Mouse (Mus musculus) frontal cortex, adult 2 months (tissue): Measurements from ENCODE around the gene Frmpd2. TPM values are rescaled to one million over a fixed set of nuclear protein-coding genes. Genes with fewer than 3 reads are reported as not detected.

Experiments
- DNase-seq, 2 experiments: peaks; one replicate each; pipeline ENCODE4 v3.0.0; 2022; ENCODE audit warnings: low spot score in 1 of 2; ENCODE audit errors: extremely low spot score in 1 of 2
- polyA plus RNA-seq: library from polyadenylated mRNA; depleted of rRNA; stranded (reverse); fragments of >200 nt; gene quantifications from 2 replicates; pipeline ENCODE4 v1.2.3, GENCODE M21; 2012

The Frmpd2 gene
- polyA plus RNA-seq, 1 experiment = 0.62 TPM

DNA sequence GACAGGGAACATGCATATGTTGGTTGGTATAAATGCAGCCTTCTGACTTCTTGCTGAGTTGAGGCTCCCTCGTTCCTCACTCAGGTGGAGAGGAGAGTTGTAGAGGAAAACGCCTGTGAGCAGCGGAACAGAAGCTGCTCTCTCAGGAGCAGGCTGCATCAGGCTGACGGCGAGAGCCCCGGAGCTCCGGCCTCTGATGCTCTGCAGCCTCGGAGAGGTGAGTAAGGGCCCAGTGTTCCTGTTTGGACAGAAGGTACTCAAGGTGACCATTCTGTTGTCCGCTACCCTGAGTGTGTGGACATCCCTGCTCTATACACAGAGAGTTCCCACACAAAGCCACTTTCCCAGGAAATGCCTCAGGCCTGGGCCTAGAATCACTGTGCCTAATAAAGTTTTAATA lies 31.8 kb downstream of the Frmpd2 start:
- no peak for DNase-seq

DNA sequence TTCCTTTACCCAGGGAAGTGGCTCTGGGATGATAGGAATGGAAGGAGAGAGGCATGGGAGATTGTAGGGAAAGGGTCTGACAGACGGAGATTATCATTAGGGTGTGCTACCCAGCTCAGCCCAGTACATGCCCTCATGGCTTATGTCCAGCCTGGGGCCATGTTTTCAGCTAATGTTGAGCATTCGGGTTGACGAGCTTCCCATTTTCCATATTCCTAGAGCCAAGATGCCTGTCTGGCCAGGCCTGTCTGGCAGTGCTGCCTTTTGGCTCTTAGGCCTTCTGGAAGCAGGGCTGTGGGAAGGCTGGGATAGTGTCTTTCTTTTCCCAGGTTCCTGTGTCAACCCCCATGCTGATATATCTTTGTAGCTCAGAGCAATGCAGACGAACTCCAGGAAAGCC lies 35.2 kb downstream of the Frmpd2 start:
- DNase-seq = no peak

- no peak for DNase-seq
These were observed 37.2 kb downstream of the Frmpd2 start for GRCm38 (mm10) chr14:33508660-33509059.

GRCm38 (mm10) chr14:33513877-33514276 lies 42.4 kb downstream of the Frmpd2 start:
- no peak for DNase-seq

- DNase-seq = no peak
These were observed 43.3 kb downstream of the Frmpd2 start for GRCm38 (mm10) chr14:33514756-33515285.

DNA sequence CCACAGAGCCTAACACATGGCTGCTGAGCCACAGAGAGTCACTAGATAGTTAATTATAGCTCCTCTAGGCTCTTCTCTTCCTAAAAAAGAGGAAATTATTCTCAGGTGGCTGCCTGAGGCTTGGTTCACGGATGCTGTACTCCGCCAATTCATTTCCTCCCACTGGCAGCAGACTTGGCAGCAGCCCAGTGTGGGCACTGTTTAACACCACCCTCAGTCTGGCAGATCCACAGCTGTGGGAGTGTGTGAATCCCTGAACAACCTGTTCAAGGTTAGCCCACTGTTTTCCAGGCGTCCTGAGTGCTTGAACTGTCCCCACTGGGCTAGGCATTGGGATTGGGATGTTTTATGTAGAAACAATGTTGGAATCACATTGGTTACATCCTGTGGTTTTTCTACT lies 50.0 kb downstream of the Frmpd2 start:
- peak; percentile 78 to 89 for DNase-seq

- DNase-seq = peak in 1 of 2 experiments; percentile 76
These were observed 53.9 kb downstream of the Frmpd2 start for GRCm38 (mm10) chr14:33525272-33525983.

- no peak for DNase-seq
These were observed 55.1 kb downstream of the Frmpd2 start for GRCm38 (mm10) chr14:33526621-33527020.

DNA sequence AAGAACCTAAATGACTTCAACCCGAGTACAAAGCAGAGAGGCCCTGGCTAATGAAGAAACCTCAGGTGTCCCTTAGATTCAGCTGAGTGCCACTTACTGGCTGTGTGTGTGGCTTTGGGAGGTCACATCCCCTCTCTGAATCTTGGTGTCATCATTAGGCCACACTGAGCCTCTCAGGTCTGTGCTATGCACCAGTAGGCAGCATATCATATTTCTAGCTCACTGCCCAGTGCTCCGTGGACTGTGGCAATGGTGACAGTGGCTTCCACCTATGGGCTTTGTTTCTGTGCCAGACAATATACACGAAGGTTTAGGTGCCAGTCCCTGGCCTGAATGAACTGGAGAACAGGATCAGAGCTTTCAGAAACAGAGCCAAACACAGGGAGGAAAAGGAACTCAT lies 56.4 kb downstream of the Frmpd2 start:
- no peak for DNase-seq

DNA sequence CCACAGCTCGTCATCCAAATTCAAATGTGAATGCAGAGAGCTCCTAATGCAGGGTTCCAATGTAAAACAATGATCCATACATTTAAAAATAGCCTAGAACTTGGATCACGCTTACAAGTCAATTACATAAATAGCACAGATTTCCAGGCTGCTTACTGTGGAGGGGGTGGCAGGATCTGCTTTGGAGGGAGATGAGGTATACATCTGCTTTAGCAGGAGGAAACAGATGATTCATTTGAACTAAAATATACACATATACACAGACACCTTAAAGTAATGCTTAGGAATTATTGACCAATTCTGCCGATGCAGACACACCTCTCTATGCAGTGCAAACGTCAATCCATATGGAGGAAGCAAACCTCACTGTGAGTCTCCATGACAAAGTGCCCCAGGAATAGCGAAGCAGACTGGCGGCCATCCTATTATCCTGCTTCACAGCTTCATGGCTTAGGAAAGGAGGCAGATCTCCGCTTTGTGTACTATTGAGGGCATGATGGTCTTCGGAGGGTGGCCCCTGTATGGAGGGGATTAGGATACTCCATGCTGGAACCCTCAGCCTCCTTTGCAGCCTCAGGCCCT lies 59.9 kb downstream of the Frmpd2 start:
- peak; percentile 71 to 76 for DNase-seq

GRCm38 (mm10) chr14:33532792-33533191 lies 61.3 kb downstream of the Frmpd2 start:
- peak in 1 of 2 experiments; percentile 55 for DNase-seq

- DNase-seq = no peak
These were observed 62.0 kb downstream of the Frmpd2 start for GRCm38 (mm10) chr14:33533516-33533915.

- DNase-seq = no peak
These were observed 63.8 kb downstream of the Frmpd2 start for GRCm38 (mm10) chr14:33535317-33535716.

DNA sequence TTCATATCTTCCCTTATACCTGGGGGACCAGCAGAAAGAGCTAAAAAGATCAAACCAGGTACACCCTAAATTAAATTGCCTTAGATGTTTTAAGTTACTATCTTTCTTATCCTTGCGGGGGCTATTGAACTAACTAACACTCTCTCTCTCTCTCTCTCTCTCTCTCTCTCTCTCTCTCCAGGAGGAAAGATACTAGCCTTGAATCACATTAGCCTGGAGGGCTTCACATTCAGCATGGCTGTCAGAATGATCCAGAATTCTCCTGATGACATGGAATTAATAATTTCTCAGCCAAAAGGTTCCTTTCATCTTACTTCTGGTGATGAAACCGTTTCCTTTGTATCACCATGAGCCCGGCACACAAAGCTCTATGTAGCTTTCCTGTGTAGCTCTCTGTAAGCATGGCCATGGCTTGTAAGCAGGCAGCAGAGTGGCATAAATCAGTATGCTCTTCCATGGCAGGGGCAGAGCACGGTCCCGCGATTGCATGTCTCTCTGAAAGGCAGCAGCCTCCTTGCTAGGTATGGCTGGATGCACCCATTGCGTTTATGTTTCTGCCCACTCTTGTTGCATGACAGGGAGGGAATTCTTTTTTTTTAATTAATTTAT lies 68.2 kb downstream of the Frmpd2 start:
- no peak for DNase-seq

- DNase-seq = peak in 1 of 2 experiments; percentile 66
These were observed 74.2 kb downstream of the Frmpd2 start for GRCm38 (mm10) chr14:33545565-33546143.

GRCm38 (mm10) chr14:33548650-33549049 lies 77.2 kb downstream of the Frmpd2 start:
- DNase-seq = peak in 1 of 2 experiments; percentile 57

DNA sequence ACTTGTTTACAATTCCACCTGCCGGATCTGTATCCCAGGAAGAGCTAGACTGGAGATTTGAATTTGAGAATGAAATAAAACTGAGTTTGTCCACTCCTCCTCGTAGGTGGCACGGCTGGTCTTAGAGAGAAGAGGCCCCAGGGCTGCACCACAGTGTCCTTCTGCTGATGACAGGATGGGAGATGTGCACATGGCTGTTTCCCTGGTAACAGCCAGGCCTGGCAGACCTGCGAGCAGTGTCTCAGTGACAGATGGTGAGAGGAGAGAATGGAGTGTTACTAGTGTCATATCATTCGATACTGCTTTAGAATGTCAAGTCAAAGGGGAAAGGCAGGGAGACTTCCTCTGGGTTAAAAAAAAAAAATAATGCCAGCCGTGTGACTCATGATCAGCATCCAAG lies 78.4 kb downstream of the Frmpd2 start:
- peak in 1 of 2 experiments; percentile 37 for DNase-seq

DNA sequence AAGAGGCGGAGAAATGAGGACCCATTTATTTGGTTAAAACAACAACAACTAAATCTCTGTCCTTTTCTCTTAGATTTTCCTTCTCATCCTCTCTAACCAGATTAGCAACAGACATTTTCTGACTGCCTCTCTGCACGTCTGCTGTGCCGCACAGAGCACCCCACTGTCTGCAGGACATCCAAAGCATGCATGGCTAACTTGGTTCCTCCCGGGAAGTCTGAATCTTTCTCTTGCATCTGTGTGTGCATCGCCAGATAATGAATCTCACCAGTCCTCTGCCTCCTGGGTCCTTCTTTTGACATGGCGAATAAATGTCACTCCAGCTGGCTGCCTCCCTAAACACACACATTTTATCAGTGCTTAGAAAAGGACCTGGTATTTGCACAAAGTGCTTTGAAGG lies 99.2 kb downstream of the Frmpd2 start:
- DNase-seq = no peak

- peak in 1 of 2 experiments; percentile 38 for DNase-seq
These were observed 102.1 kb downstream of the Frmpd2 start for GRCm38 (mm10) chr14:33573643-33574042.

DNA sequence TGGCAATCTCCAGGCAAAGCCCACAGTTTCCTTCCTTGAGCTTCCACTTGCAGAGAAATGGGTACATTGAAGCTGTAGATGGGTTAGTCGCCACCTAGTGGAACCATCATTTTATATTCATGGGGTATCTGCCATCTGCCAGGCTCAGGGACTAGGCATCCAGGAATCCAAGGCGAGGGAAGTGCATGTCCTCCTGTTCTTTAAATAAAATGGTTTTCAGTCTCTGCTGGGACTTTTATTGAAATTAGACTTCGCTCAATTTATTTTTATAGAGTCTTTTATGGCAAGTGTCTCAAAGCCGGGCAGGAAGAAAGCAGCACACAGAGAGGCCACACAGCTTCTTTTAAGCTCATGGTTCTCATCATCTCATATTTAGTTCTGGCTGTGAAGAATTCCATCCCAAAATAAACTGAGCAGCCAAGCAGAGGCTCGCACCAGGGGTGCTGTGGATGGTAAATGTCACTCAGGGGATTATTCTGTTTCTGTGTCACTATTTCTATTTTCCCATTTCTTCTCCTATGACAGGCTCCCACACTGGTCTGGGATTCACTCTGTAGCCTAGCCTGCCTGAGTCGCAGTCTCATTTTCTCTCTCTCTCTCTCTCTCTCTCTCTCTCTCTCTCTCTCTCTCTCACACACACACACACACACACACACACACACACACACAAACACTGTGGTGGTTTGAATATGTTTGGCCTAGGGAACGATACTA lies 108.4 kb downstream of the Frmpd2 start:
- DNase-seq = peak; percentile 50 to 74

- DNase-seq = no peak
These were observed 117.5 kb downstream of the Frmpd2 start, which contains the start of gene Ptpn20 for GRCm38 (mm10) chr14:33588951-33589350. Gene Ptpn20, plus strand, starts transcription at chr14:33589207.
